Mouse (Mus musculus) kidney, adult 11 months (tissue): Measurements from ENCODE around the gene Tmem121.
"Not testable (repeated sequence)": the region's sequence is repeated elsewhere in the genome, so short reads cannot be mapped to it uniquely, and the experiment has no call there.

Experiments
- DNase-seq: peaks from one replicate; pipeline ENCODE4 v3.0.0; 2022

Gene Tmem121

GRCm38 (mm10) chr12:113187584-113188295 is 2.0 kb downstream of the Tmem121 start:
- DNase-seq, result peak; percentile 30

- DNase-seq, result no peak
Observed at GRCm38 (mm10) chr12:113188349-113189055, 2.8 kb downstream of the Tmem121 start.

- no peak for DNase-seq
Observed at GRCm38 (mm10) chr12:113193423-113193822, 7.7 kb downstream of the Tmem121 start.

GRCm38 (mm10) chr12:113199132-113199531 is 13.4 kb downstream of the Tmem121 start:
- not testable (repeated sequence) for DNase-seq

- no peak for DNase-seq
Observed at GRCm38 (mm10) chr12:113201301-113201700, 15.6 kb downstream of the Tmem121 start.

- no peak for DNase-seq
Observed at GRCm38 (mm10) chr12:113202008-113202407, 16.3 kb downstream of the Tmem121 start.

- no peak for DNase-seq
Observed at GRCm38 (mm10) chr12:113203522-113203921, 17.8 kb downstream of the Tmem121 start.

- no peak for DNase-seq
Observed at GRCm38 (mm10) chr12:113205251-113205942, 19.7 kb downstream of the Tmem121 start.

GRCm38 (mm10) chr12:113207737-113208136 is 22.0 kb downstream of the Tmem121 start:
- DNase-seq, result no peak

GRCm38 (mm10) chr12:113210586-113211378 is 25.1 kb downstream of the Tmem121 start:
- DNase-seq, result no peak

GRCm38 (mm10) chr12:113211772-113212171 is 26.0 kb downstream of the Tmem121 start:
- no peak for DNase-seq

GRCm38 (mm10) chr12:113212326-113212924 is 26.7 kb downstream of the Tmem121 start:
- DNase-seq, result no peak

GRCm38 (mm10) chr12:113213226-113213625 is 27.5 kb downstream of the Tmem121 start:
- DNase-seq, result no peak

- no peak for DNase-seq
Observed at GRCm38 (mm10) chr12:113214072-113214808, 28.5 kb downstream of the Tmem121 start.

- no peak for DNase-seq
Observed at GRCm38 (mm10) chr12:113214972-113215666, 29.4 kb downstream of the Tmem121 start.

- DNase-seq, result peak; percentile 48
Observed at GRCm38 (mm10) chr12:113215667-113216346, 30.1 kb downstream of the Tmem121 start.

GRCm38 (mm10) chr12:113217306-113218242 is 31.8 kb downstream of the Tmem121 start:
- DNase-seq, result peak; percentile 50

- DNase-seq, result peak; percentile 16
Observed at GRCm38 (mm10) chr12:113219867-113220266, 34.1 kb downstream of the Tmem121 start.

GRCm38 (mm10) chr12:113220447-113220846 is 34.7 kb downstream of the Tmem121 start:
- DNase-seq, result peak; percentile 49
